Mouse (Mus musculus) right cerebral cortex, postnatal 10 days (tissue): Measurements from ENCODE around the gene Olfr480.

Experiments
- DNase-seq, 2 experiments: peaks; one replicate each; pipeline ENCODE4 v3.0.0; 2021; ENCODE audit warnings: low spot score in 2 of 2

The Olfr480 gene

GRCm38 (mm10) chr7:108067246-108067645 is at the start of gene Olfr480:
TSS of gene Olfr480 (minus strand) at chr7:108067346.
- no peak for DNase-seq

- DNase-seq, result no peak
Observed at GRCm38 (mm10) chr7:108100549-108100948, 33.4 kb upstream of the Olfr480 start, which contains the start of gene Olfr483. TSS of gene Olfr483 (plus strand) at chr7:108100849.

GRCm38 (mm10) chr7:108097486-108097885 is 30.3 kb upstream of the Olfr480 start, which contains the start of gene Olfr482:
TSS of gene Olfr482 (minus strand) at chr7:108097586.
- no peak for DNase-seq

GRCm38 (mm10) chr7:108079555-108079954 is 12.4 kb upstream of the Olfr480 start, which contains the start of gene Olfr481:
TSS of gene Olfr481 (plus strand) at chr7:108079855.
- no peak for DNase-seq

GRCm38 (mm10) chr7:108050393-108050792 is 16.8 kb downstream of the Olfr480 start, which contains the start of gene Olfr479:
TSS of gene Olfr479 (plus strand) at chr7:108050693.
- no peak for DNase-seq

- DNase-seq, result no peak
Observed at GRCm38 (mm10) chr7:108033889-108034288, 33.3 kb downstream of the Olfr480 start, which contains the start of gene Olfr478. TSS of gene Olfr478 (minus strand) at chr7:108033989.
